Mouse (Mus musculus): Measurements from ENCODE around the gene Itga9.

GRCm38 (mm10) chr9:118805740-118806139 lies 199.2 kb downstream of the Itga9 start:
- TF ChIP-seq CTCF (IDR thresholded peaks at IDR 0.05; ENCODE audit: borderline replicate concordance, insufficient read depth, low read depth, low read length) (no peak), POLR2A (IDR thresholded peaks at IDR 0.05; ENCODE audit: borderline replicate concordance, insufficient read depth, low read length) (no peak)
